Mouse (Mus musculus) heart, postnatal 25 days (tissue): ENCODE results near the gene Olfr1333. TPM values are rescaled to one million over a fixed set of nuclear protein-coding genes. Genes with fewer than 3 reads are reported as not detected.
"Not testable (repeated sequence)": the region's sequence is repeated elsewhere in the genome, so short reads cannot be mapped to it uniquely, and the experiment has no call there.

ENCODE experiments used
- DNase-seq: peaks from one replicate; pipeline ENCODE4 v3.0.0; 2022; ENCODE audit warnings: low spot score
- intact Hi-C: fragments of 180-260 bp; cut with DNase I; formaldehyde crosslinking; loops from one replicate; pipeline ENCODE4 v1.15.1; 2025
- total RNA-seq, 2 experiments: library from RNA; stranded (reverse); gene quantifications; 2 replicates each; pipeline ENCODE4 v1.2.3; 2021

Gene Olfr1333
- not detected for total RNA-seq

- DNase-seq, result no peak
- intact Hi-C loops, result no loop called here
Measured at GRCm38 (mm10) chr4:118836179-118836578, at the start of gene Olfr1333. Gene Olfr1333, minus strand, starts transcription at chr4:118836279.

DNA sequence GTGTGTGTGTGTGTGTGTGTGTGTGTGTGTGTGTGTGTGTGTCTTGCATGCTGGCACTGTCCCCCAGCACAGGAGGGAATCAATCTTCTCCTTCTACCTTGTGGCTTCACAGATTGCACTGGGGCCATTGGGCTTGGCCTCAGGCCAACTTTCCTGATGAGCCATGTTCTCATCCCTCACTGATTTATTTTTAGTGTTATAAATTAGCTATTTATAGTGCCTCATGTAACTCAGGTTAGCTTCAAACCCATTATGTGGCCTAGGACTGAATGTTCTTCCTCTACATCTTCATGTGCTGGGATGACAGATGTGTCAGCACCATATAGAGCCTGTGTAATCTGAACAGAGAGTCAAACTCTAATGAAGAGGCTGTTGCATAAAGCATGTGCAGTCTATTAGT, 31.5 kb upstream of the Olfr1333 start:
- DNase-seq, result no peak
- intact Hi-C loops, result no loop called here

DNA sequence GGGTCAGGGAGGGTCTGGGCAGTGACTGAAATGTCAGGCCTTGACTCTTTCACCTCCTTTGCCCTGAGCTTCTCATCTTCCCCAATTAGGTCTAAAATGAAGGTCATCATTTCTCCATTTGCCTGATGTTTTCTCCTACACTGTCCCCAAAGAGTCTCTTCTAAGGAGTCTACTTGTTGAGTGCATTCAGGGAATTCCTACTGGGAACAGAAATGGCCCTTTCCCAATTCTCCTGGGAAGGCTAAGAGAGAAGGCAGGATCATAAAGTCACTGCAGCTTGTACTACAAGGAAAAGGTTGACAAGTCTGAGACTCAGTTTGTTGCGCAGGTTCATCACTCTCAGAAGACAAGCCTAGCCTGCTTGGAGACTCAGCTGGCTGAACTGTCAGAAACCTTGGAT, 28.3 kb upstream of the Olfr1333 start, which contains the start of gene Olfr1331:
Gene Olfr1331 (plus strand): TSS at position 301 of the 400 bp plus-strand sequence.
- intact Hi-C loops, result no loop called here
- no peak for DNase-seq

DNA sequence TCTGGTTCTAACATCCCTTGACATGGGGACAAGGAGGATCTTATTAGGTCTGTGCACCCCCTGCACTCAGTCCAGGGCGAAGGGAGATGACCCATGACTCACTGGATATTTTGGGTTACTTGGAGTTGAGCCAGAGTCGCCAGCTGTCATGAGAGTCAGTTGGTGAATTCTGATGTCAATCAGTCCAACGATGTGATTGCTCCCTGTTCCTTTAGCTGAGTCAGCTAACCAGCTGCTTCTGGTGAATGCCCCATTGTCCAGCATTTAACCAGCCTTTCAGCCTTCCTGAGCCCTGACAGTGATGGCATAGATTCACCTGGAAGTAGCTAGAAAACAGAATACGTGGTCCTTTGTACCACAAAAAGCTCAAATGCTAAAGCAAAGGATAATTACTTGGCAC, 26.6 kb upstream of the Olfr1333 start:
- intact Hi-C loops, result no loop called here
- DNase-seq, result no peak

DNA sequence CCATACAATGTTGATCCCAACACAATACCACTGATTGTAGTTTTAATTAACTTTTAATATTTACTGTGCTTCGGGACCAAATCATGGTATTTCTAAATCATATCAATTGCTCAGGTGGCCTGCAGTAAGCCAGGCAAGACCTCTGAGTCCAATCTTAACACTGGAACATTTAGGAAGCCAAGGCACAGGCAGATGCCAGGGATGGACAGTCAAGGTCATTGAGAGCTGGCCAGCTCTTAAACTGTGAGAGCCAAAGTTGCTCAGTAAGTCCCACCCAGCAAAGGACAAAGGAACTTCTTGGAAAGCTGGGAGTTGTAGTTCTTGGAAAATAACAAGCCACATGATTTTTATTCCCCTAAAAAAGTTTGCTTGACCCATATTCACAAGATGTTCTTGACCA, 25.7 kb upstream of the Olfr1333 start:
- intact Hi-C loops, result no loop called here
- no peak for DNase-seq

- intact Hi-C loops, result no loop called here
- no peak for DNase-seq
Measured at GRCm38 (mm10) chr4:118818921-118819320, 17.2 kb downstream of the Olfr1333 start.

DNA sequence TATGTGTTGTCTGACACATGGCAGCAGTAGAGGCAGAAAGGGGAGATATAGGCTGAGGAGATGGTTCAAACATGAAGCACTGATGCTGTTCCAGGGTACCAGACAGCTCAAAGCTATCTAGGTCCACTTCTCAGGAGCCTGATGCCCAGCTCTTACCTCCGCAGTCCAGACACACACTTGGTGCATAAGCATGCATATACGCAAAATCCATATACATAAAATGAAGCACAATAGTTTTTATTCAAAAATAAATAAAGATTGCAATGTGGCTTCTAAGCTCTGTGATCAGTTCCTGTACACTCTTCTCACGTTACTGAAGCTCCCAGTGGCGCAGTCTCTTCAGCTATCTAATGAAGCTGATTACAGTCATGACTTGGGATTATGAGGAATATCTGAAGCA, 26.2 kb downstream of the Olfr1333 start, which contains the start of gene Olfr1335:
Gene Olfr1335 (minus strand): TSS at position 101 of the 400 bp plus-strand sequence.
- intact Hi-C loops, result no loop called here
- no peak for DNase-seq

GRCm38 (mm10) chr4:118792796-118793195, 43.3 kb downstream of the Olfr1333 start:
- DNase-seq, intact Hi-C loops: not testable (repeated sequence)

GRCm38 (mm10) chr4:118782486-118782885, 53.6 kb downstream of the Olfr1333 start, which contains the start of gene Olfr1337:
Gene Olfr1337, minus strand, starts transcription at chr4:118782586.
- intact Hi-C loops, result no loop called here
- no peak for DNase-seq

Other genes with a start within 250 kb of the Olfr1333 start
- gene Cfap57, start 215.5 kb downstream of the Olfr1333 start, total RNA-seq, result under 1 TPM in 1 of 2 experiments, not detected in 1; 0.05 TPM
- gene Ebna1bp2, start 215.5 kb downstream of the Olfr1333 start, total RNA-seq, result 10 to 100 TPM; 36.6 to 38.2 TPM
- not detected for gene Olfr62, start 177.3 kb downstream of the Olfr1333 start, total RNA-seq
- gene Olfr1342, start 143.5 kb downstream of the Olfr1333 start, total RNA-seq, result not detected
- gene Olfr1341, start 132.8 kb downstream of the Olfr1333 start, total RNA-seq, result not detected
- gene Olfr1340, start 116.1 kb downstream of the Olfr1333 start, total RNA-seq, result not detected
- gene Olfr1339, start 104.1 kb downstream of the Olfr1333 start, total RNA-seq, result not detected
- not detected for gene Olfr1338, start 77.5 kb downstream of the Olfr1333 start, total RNA-seq
- gene Olfr1337, start 53.7 kb downstream of the Olfr1333 start, total RNA-seq, result not detected
- not detected for gene Olfr1335, start 26.3 kb downstream of the Olfr1333 start, total RNA-seq
- gene Olfr1331, start 28.4 kb upstream of the Olfr1333 start, total RNA-seq, result not detected
- not detected for gene Olfr1330, start 52.3 kb upstream of the Olfr1333 start, total RNA-seq
- not detected for gene Olfr1329, start 81.2 kb upstream of the Olfr1333 start, total RNA-seq
- gene Olfr1328, start 102.3 kb upstream of the Olfr1333 start, total RNA-seq, result not detected
- under 1 TPM; 0.18 to 0.34 TPM for gene Lao1, start 125.3 kb upstream of the Olfr1333 start, total RNA-seq